Mouse (Mus musculus): Measurements from ENCODE around the gene Clec2l. TPM values are rescaled to one million over a fixed set of nuclear protein-coding genes. Genes with fewer than 3 reads are reported as not detected.
A peak's percentile ranks its signal among the peaks of the same experiment; 100 is the strongest.

The Clec2l gene
- polyA plus RNA-seq (2016; fragmentation: Nextera tagmentation; extraction: Ambion mirVana), result 1.3 and 2.2 TPM in 2 replicates

GRCm38 (mm10) chr6:38662714-38663615, at the start of gene Clec2l:
Gene Clec2l, plus strand, starts transcription at chr6:38663069.
- WGBS, result under 1% methylated on average over 80 of the region's 84 CpGs
- peak within 1 kb of the TSS; percentile 62 for H3K9ac ChIP-seq
- peak within 1 kb of the TSS; percentile 96 for H3K4me2 ChIP-seq
- H3K9me3 ChIP-seq, result no peaks in the 10 kb centered on the region
- no peak within 1 kb of the TSS for H3K27ac ChIP-seq
- peak; percentile 84 for ATAC-seq (ENCODE audit: low FRiP score)
- peak within 1 kb of the TSS; percentile 62 for H3K4me3 ChIP-seq (replicated peaks)
- peaks cover 8% of the 10 kb centered on the region for H3K4me1 ChIP-seq
- H3K36me3 ChIP-seq (replicated peaks), result no peaks in the 10 kb centered on the region
- peaks cover 37% of the 10 kb centered on the region for H3K27me3 ChIP-seq

DNA sequence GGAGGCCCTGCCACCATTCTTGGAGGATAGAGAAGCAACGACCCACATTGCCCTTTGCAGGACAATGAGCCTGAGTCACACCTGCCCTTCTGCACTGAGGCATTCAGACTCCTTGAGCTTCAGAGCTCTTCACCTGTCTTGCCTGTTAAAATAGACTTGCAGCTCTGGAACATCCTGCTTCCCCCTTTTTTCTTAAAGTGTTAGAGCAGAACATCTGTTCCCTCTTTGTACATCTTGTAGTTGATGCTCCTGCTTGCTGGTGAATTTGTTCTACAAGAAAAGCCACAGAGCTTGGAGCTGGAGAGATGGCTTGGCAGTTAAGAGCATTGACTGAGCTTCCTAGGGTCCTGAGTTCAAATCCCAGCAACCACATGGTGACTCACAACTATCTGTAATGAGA, 40.5 kb upstream of the Clec2l start:
- Histone ChIP-seq H3K27ac (no peak overlapping the region), H3K4me3 (replicated peaks) (no peak overlapping the region), H3K4me1 (no peaks in the 10 kb centered on the region), H3K36me3 (replicated peaks) (peaks cover 51% of the 10 kb centered on the region), H3K4me2 (no peak overlapping the region), H3K27me3 (no peaks in the 10 kb centered on the region), H3K9ac (no peak overlapping the region), H3K9me3 (0 out of 2 replicates have a peak, but pooled peaks cover 9% of the 10 kb centered on the region)
- ATAC-seq (ENCODE audit: low FRiP score), result no peak
- WGBS, result 87% methylated on average over 1 of the region's 1 CpGs

GRCm38 (mm10) chr6:38623457-38623856, 39.4 kb upstream of the Clec2l start:
- peaks cover 44% of the 10 kb centered on the region for H3K36me3 ChIP-seq (replicated peaks)

GRCm38 (mm10) chr6:38624439-38624838, 38.4 kb upstream of the Clec2l start:
- no peaks in the 10 kb centered on the region for H3K9me3 ChIP-seq
- no peak overlapping the region for H3K27ac ChIP-seq
- peaks cover 35% of the 10 kb centered on the region for H3K36me3 ChIP-seq (replicated peaks)
- no peaks in the 10 kb centered on the region for H3K4me1 ChIP-seq
- no peak overlapping the region for H3K9ac ChIP-seq
- no peaks in the 10 kb centered on the region for H3K27me3 ChIP-seq
- H3K4me2 ChIP-seq, result no peak overlapping the region
- WGBS, result 79% methylated on average over 1 of the region's 1 CpGs
- no peak overlapping the region for H3K4me3 ChIP-seq (replicated peaks)
- no peak for ATAC-seq (ENCODE audit: low FRiP score)

More at GRCm38 (mm10) chr6:38623457-38623856, 39.4 kb upstream of the Clec2l start:
- Histone ChIP-seq H3K4me3 (replicated peaks) (no peak overlapping the region), H3K9ac (no peak overlapping the region), H3K27ac (no peak overlapping the region), H3K9me3 (0 out of 2 replicates have a peak, but pooled peaks cover 2% of the 10 kb centered on the region), H3K27me3 (no peaks in the 10 kb centered on the region), H3K4me1 (no peaks in the 10 kb centered on the region), H3K4me2 (no peak overlapping the region)
- no peak for ATAC-seq (ENCODE audit: low FRiP score)
- WGBS, result 100% methylated on average over 2 of the region's 2 CpGs

DNA sequence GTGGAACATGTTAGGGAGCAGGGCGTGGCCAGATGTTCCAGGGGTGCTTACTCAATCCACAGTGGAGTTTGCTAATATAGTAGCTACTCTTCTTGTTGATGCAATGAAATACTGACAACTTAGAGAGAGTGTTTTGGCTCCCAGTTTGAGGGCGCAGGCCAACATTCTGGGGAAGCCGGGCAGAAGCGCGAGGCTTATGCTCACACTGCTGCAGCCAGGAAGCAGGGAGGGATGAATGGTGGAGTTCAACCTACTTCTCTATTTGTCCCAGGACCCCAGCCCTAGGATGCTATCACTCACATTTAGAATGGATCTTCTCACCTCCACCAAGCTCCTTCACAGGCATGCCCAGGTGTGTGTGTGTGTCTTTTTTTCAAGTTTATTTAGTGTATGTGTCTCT, 36.8 kb upstream of the Clec2l start:
- Histone ChIP-seq H3K4me1 (no peaks in the 10 kb centered on the region), H3K9me3 (no peaks in the 10 kb centered on the region), H3K4me3 (replicated peaks) (no peak overlapping the region), H3K27me3 (no peaks in the 10 kb centered on the region), H3K9ac (no peak overlapping the region), H3K36me3 (replicated peaks) (peaks cover 24% of the 10 kb centered on the region; the same call in 1 of the 2 replicates), H3K4me2 (no peak overlapping the region), H3K27ac (no peak overlapping the region)
- ATAC-seq (ENCODE audit: low FRiP score), result no peak
- WGBS, result 96% methylated on average over 5 of the region's 5 CpGs

DNA sequence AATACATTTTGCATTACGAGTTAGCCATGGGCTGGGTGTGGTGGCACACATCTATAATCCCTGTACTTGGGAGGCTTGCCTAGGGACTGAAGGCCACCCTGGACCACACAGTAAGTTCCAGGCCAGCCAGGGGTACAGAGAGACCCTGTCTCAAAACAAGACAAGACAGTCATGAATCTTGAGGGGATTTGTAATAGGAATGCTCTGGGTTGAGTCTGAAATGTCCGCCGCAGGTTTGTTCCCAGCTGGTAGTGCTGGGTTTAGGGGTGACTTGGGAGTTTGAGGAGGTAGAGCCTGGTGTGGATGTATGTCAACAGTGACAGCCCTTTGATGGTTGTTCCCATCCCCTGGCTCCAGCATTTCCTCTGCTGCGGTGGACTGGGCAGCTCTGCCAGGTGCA, 35.8 kb upstream of the Clec2l start:
- Histone ChIP-seq H3K9ac (no peak overlapping the region), H3K36me3 (replicated peaks) (peaks cover 24% of the 10 kb centered on the region; the same call in 1 of the 2 replicates), H3K4me1 (no peaks in the 10 kb centered on the region), H3K27me3 (no peaks in the 10 kb centered on the region), H3K9me3 (no peaks in the 10 kb centered on the region), H3K4me3 (replicated peaks) (no peak overlapping the region), H3K27ac (no peak overlapping the region), H3K4me2 (no peak overlapping the region)
- 99% methylated on average over 4 of the region's 4 CpGs for WGBS
- ATAC-seq (ENCODE audit: low FRiP score), result no peak

- no peaks in the 10 kb centered on the region for H3K4me1 ChIP-seq
- H3K27ac ChIP-seq, result no peak overlapping the region
- no peaks in the 10 kb centered on the region for H3K9me3 ChIP-seq
- H3K27me3 ChIP-seq, result no peaks in the 10 kb centered on the region
- no peak overlapping the region for H3K9ac ChIP-seq
- no peak overlapping the region for H3K4me2 ChIP-seq
- WGBS, result 91% methylated on average over 4 of the region's 4 CpGs
- ATAC-seq (ENCODE audit: low FRiP score), result no peak
- peaks cover 21% of the 10 kb centered on the region; the same call in 1 of the 2 replicates for H3K36me3 ChIP-seq (replicated peaks)
- no peak overlapping the region for H3K4me3 ChIP-seq (replicated peaks)
These were observed 35.4 kb upstream of the Clec2l start for GRCm38 (mm10) chr6:38627486-38627885.

DNA sequence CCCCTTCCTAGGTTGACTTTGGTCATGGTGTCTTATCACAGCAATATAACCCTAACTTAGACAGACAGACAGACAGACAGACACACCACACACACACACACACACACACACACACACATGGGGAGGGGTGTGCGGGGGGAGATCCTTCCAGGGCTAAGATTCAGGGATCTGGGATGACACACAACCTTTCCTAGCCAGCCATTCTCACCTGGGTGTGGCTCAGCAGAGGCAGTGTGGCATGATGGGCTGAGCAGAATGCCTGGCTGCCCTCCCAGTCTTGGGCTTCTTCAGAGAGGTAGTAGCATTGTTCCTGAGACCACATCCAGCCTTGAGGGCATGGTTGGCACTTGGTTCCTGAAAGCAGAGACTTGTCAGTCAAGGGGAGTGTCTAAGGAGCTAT, 33.3 kb upstream of the Clec2l start:
- no peak overlapping the region for H3K4me3 ChIP-seq (replicated peaks)

GRCm38 (mm10) chr6:38632826-38633225, 30.0 kb upstream of the Clec2l start:
- H3K9me3 ChIP-seq, result no peaks in the 10 kb centered on the region
- no peak overlapping the region for H3K27ac ChIP-seq
- H3K4me3 ChIP-seq (replicated peaks), result no peak overlapping the region
- H3K4me2 ChIP-seq, result no peak overlapping the region
- peaks cover 45% of the 10 kb centered on the region for H3K27me3 ChIP-seq
- ATAC-seq (ENCODE audit: low FRiP score), result no peak
- H3K36me3 ChIP-seq (replicated peaks), result 0 out of 2 replicates have a peak, but pooled peaks cover 4% of the 10 kb centered on the region
- H3K4me1 ChIP-seq, result peaks cover 17% of the 10 kb centered on the region
- WGBS, result 87% methylated on average over 2 of the region's 2 CpGs
- H3K9ac ChIP-seq, result no peak overlapping the region

More for the DNA sequence above, 33.3 kb upstream of the Clec2l start:
- H3K27me3 ChIP-seq, result peaks cover 13% of the 10 kb centered on the region
- no peak overlapping the region for H3K4me2 ChIP-seq
- H3K9me3 ChIP-seq, result no peaks in the 10 kb centered on the region
- ATAC-seq (ENCODE audit: low FRiP score), result no peak
- H3K27ac ChIP-seq, result no peak overlapping the region
- 0 out of 2 replicates have a peak, but pooled peaks cover 12% of the 10 kb centered on the region for H3K36me3 ChIP-seq (replicated peaks)
- WGBS, result 94% methylated on average over 1 of the region's 1 CpGs
- no peak overlapping the region for H3K9ac ChIP-seq
- H3K4me1 ChIP-seq, result no peaks in the 10 kb centered on the region

DNA sequence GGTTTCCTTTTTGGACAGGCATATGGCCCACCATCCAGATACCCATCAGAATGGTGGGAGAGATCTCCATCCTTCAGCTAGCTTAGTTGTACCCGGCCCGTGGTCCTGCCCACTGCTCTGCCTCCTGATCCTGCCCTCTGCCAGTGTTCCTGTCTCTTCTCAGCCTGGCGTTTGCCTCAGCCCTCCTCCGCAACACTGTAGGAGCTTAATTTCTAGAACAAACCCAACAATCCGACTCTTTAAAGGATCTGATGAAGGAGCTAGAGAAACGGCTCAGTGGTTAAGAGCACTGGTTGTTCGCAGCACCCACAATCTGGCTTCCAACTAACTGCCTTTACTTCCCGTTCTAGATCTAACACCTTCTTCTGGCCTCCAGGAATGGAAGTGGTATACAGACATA, 28.4 kb upstream of the Clec2l start:
- Histone ChIP-seq H3K4me1 (peaks cover 17% of the 10 kb centered on the region), H3K9me3 (no peaks in the 10 kb centered on the region), H3K36me3 (replicated peaks) (0 out of 2 replicates have a peak, but pooled peaks cover 4% of the 10 kb centered on the region), H3K9ac (no peak overlapping the region), H3K4me2 (no peak overlapping the region), H3K4me3 (replicated peaks) (no peak overlapping the region), H3K27ac (no peak overlapping the region), H3K27me3 (peaks cover 60% of the 10 kb centered on the region)
- WGBS, result 78% methylated on average over 8 of the region's 8 CpGs
- no peak for ATAC-seq (ENCODE audit: low FRiP score)

DNA sequence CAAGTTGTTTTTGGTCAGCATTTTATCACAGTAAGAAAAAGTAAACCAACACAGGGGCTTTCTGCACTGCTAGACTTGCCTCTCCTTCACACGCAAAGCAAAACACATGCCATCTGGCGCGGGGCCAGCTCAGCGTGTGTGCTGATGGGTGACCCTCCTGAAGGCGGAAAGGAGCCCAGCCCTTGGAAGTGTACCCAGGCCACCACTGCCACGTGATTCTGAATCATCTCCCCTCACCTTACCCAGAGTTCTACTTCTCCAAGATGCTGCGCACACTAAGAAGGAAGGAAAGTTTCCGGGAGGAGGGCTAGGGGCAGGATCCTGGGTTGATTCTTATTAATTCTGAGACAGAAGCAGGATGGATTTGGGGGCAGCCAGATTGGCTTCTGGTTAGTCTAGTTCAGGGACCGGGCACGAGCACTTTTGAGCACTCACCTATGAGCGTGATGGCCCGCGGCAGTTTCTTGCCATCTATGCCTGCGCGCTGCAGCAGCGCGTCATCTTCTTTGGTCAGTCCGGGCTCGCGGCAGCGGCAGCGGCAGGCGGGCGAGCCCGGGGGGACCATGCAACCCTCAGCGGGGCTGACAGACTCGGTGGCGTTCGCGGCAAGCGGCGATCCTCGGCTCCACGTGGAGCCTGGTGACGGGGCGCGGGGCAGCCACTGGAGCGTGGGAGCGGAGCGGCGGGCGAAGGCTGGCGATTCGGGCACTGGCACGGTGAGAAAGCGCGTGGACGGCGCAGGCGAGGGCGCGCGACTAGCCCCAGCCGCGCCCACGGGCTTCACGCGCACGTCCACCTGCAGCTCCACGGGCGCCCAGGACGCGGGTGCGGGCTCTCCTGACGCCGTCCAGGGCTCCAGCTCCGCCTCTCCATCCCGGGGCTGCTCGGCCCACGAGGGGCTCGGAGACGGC, 26.7 kb upstream of the Clec2l start:
- no peak overlapping the region for H3K27ac ChIP-seq
- ATAC-seq (ENCODE audit: low FRiP score), result peak; percentile 54
- H3K9me3 ChIP-seq, result no peaks in the 10 kb centered on the region
- peak overlapping the region; percentile 100 for H3K4me2 ChIP-seq
- peak overlapping the region; percentile 56 for H3K4me3 ChIP-seq (replicated peaks)
- 2% methylated on average over 62 of the region's 72 CpGs for WGBS
- peaks cover 77% of the 10 kb centered on the region for H3K27me3 ChIP-seq
- 0 out of 2 replicates have a peak, but pooled peaks cover 4% of the 10 kb centered on the region for H3K36me3 ChIP-seq (replicated peaks)
- peak overlapping the region; percentile 52 for H3K9ac ChIP-seq
- H3K4me1 ChIP-seq, result peaks cover 17% of the 10 kb centered on the region

Data from forebrain, embryonic 12.5 days (tissue).